Mouse (Mus musculus) hindbrain, embryonic 16.5 days (tissue): ENCODE measurements around the gene Zfp689. TPM values are rescaled to one million over a fixed set of nuclear protein-coding genes. Genes with fewer than 3 reads are reported as not detected.
A peak's percentile ranks its signal among the peaks of the same experiment; 100 is the strongest.
"Not testable (repeated sequence)": the region's sequence is repeated elsewhere in the genome, so short reads cannot be mapped to it uniquely, and the experiment has no call there.

Source experiments
- ATAC-seq: fragments of 200-750 bp; cut with Nextera tagmentation; 2 replicates; pipeline ENCODE4 v1.8.0; 2017; ENCODE audit warnings: moderate TSS enrichment, moderate library complexity
- H3K27ac ChIP-seq: fragments of 300-500 bp; sonication (generic); 2 replicates; pipeline ENCODE4 v1.5.1; 2014; ENCODE audit warnings: low read depth, mild to moderate bottlenecking, control low read depth, low read length, moderate library complexity
- H3K27me3 ChIP-seq: fragments of 300-500 bp; sonication (generic); replicated peaks from 2 replicates; pipeline ENCODE4 v1.6.1; 2014; ENCODE audit warnings: low read length; ENCODE audit not compliant: control insufficient read depth, insufficient read depth
- H3K36me3 ChIP-seq: fragments of 300-500 bp; sonication (generic); 2 replicates; pipeline ENCODE4 v1.6.1; 2014; ENCODE audit warnings: mild to moderate bottlenecking, low read length, moderate library complexity, mixed read lengths; ENCODE audit not compliant: control insufficient read depth, insufficient read depth
- H3K4me1 ChIP-seq: fragments of 300-500 bp; sonication (generic); 2 replicates; pipeline ENCODE4 v1.6.1; 2014; ENCODE audit warnings: low read depth, low read length; ENCODE audit not compliant: control insufficient read depth, insufficient read depth
- H3K4me2 ChIP-seq: fragments of 300-500 bp; sonication (generic); 2 replicates; pipeline ENCODE4 v1.6.1; 2014; ENCODE audit warnings: mild to moderate bottlenecking, low read length, control low read depth, moderate library complexity
- H3K4me3 ChIP-seq: fragments of 300-500 bp; sonication (generic); 2 replicates; pipeline ENCODE4 v1.5.1; 2014; ENCODE audit warnings: mild to moderate bottlenecking, low read length, control low read depth, moderate library complexity
- H3K9ac ChIP-seq: fragments of 300-500 bp; sonication (generic); 2 replicates; pipeline ENCODE4 v1.6.1; 2014; ENCODE audit warnings: low read depth, mild to moderate bottlenecking, control low read depth, low read length, moderate library complexity
- H3K9me3 ChIP-seq: fragments of 300-500 bp; sonication (generic); 2 replicates; pipeline ENCODE4 v1.6.1; 2014; ENCODE audit warnings: mild to moderate bottlenecking, low read length, moderate library complexity; ENCODE audit not compliant: control insufficient read depth
- WGBS: fragments of 180-500 bp; shearing (Covaris S2); extraction: QIAGEN DNeasy Blood & Tissue Kit; methylation state at CpG from one replicate; pipeline ENCODE4 v1.1.7; 2014; 5-methylcytosine and 5-hydroxymethylcytosine counted together
- polyA plus RNA-seq: library from polyadenylated mRNA; unstranded; fragments of >200 nt; fragmentation: Nextera tagmentation; extraction: Ambion mirVana; gene quantifications from 2 replicates; pipeline ENCODE4 v1.2.1, GENCODE M21; 2015

Zfp689 gene
- polyA plus RNA-seq, 1 experiment from 2014 or later, result 13.2 TPM

DNA sequence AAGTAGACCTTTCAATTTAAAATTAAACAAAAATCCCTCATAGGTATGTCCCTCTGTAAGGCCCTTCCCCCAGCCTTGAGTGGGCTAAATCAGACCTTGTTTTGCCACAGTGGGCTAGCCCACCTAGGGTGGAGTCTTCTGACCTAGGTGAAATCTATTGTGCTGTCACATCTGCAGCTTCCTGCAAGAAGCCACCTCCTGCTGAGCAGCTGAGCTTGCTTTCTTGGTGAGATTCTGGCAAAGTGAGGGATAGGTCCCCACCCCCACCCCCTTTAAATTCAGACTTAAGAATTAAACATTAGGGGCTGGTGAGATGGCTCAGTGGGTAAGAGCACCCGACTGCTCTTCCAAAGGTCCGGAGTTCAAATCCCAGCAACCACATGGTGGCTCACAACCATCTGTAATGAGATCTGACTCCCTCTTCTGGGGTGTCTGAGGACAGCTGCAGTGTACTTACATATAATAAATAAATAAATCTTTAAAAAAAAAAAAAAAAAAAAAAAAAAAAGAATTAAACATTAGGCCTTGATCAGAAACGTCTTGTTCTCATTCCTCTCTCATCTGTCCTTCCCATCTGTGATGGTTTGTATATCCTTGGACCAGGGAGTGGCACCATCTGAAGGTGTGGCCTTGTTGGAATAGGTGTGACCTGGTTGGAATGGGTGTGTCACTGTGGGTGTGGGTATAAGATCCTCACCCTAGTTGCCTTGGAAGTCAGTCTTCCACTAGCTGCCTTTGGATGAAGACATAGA, 9.6 kb upstream of the Zfp689 start:
- not testable (repeated sequence) for H3K9ac ChIP-seq, H3K4me1 ChIP-seq, ATAC-seq, H3K27me3 ChIP-seq, H3K4me3 ChIP-seq, H3K9me3 ChIP-seq, H3K27ac ChIP-seq, H3K4me2 ChIP-seq
- H3K36me3 ChIP-seq, result peaks cover 23% of the 10 kb centered on the region
- 86% methylated on average over 3 of the region's 3 CpGs for WGBS

DNA sequence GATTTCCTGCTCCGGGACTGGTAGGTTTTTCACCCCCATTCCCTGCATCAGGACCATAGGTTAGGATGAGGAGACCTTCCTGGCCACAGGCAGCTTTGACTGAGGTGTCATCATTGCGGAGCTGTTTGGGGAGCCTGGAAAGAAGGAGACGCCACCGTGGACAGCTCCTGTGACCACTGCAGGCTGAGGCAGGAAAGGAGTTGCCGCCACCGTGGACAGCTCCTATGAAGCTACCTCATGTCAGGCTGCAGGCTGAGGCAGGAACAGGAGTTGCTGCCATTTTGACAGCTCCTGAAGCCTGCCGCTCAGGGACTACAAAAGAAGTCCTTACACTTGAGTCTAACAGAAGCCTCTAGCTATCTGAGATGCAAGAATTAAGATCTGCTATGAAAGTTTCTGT, 5.9 kb upstream of the Zfp689 start:
- WGBS, result 96% methylated on average over 7 of the region's 7 CpGs
- Histone ChIP-seq H3K4me1 (peaks cover 24% of the 10 kb centered on the region), H3K27me3 (no peaks in the 10 kb centered on the region), H3K4me3 (no peak overlapping the region), H3K9ac (no peak overlapping the region), H3K36me3 (peaks cover 17% of the 10 kb centered on the region), H3K9me3 (no peaks in the 10 kb centered on the region), H3K4me2 (no peak overlapping the region), H3K27ac (no peak overlapping the region)
- no peak for ATAC-seq

DNA sequence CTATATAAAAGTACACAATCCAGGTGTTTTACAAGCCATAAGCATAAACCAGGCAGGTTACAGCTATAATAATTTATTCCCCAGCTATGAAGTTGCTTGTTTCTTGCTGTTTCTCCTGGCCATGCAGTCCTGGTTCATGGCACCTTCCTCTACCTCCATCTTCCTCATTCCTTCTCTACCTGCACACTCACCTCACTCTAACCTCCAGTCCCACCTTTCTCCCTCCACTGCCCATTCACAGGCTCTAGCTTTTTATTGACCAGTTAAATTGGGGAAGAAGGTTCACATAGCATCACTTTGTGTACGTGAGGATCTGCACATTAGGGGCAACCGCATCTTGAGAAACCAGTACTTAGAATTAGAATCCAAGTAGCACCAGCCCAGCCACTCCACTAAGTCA, 4.1 kb upstream of the Zfp689 start:
- no peak overlapping the region for H3K4me2 ChIP-seq
- H3K4me1 ChIP-seq, result peaks cover 25% of the 10 kb centered on the region
- 95% methylated on average over 2 of the region's 2 CpGs for WGBS
- H3K9ac ChIP-seq, result no peak overlapping the region
- H3K27me3 ChIP-seq, result no peaks in the 10 kb centered on the region
- H3K4me3 ChIP-seq, result no peak overlapping the region
- ATAC-seq, result no peak
- H3K27ac ChIP-seq, result no peak overlapping the region
- H3K9me3 ChIP-seq, result no peaks in the 10 kb centered on the region
- H3K36me3 ChIP-seq, result peaks cover 13% of the 10 kb centered on the region

DNA sequence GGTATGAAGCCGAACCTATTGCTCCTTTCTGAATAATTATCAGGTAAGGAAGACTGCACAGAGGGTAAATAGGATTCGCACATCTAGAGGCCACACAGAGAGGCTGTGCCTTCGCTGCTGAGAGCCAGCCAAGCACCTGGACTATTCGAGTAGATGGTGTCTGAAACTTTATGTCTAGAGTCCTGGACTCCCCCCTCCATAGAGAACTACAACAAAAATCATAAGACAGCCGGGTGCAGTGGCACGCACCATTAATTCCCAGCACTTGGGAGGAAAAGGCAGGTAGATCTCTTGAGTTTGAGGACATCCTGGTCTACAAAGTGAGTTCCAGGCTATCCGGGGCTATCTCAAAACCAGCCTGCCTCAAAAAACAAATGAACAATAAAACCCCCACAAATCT, 1.0 kb upstream of the Zfp689 start:
- WGBS, result 80% methylated on average over 7 of the region's 7 CpGs
- H3K9me3 ChIP-seq, result no peaks in the 10 kb centered on the region
- no peak overlapping the region for H3K27ac ChIP-seq
- peak overlapping the region; percentile 62 for H3K4me2 ChIP-seq
- H3K9ac ChIP-seq, result peak overlapping the region; percentile 24
- H3K4me1 ChIP-seq, result peaks cover 31% of the 10 kb centered on the region
- no peak for ATAC-seq
- H3K4me3 ChIP-seq, result peak overlapping the region; percentile 85
- peaks cover under 1% of the 10 kb centered on the region; the same call in 1 of the 2 replicates for H3K36me3 ChIP-seq
- H3K27me3 ChIP-seq, result no peaks in the 10 kb centered on the region

DNA sequence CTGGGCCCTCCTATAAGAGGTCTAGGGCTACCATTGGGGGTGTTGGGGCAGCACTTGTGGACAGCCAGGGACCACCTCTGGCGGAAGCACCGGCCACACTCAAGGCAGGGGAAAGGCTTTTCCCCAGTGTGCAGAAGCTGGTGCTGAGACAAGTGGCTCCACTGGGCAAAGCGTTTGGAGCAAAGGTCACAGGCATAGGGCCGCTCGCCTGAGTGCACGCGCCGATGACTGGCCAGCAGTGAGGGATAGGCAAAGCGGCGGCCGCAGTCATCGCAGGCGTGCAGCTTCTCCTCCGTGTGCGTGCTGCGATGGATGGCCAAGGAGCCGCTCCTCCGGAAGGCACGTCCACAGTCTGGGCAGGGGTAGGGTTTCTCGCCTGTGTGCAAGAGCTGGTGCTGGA, 5.0 kb downstream of the Zfp689 start:
- Histone ChIP-seq H3K4me2 (no peak overlapping the region), H3K9me3 (no peaks in the 10 kb centered on the region), H3K36me3 (peaks cover 26% of the 10 kb centered on the region), H3K27ac (no peak overlapping the region), H3K4me1 (peaks cover 6% of the 10 kb centered on the region), H3K27me3 (no peaks in the 10 kb centered on the region), H3K4me3 (no peak overlapping the region), H3K9ac (no peak overlapping the region)
- no peak for ATAC-seq
- WGBS, result 91% methylated on average over 20 of the region's 20 CpGs

DNA sequence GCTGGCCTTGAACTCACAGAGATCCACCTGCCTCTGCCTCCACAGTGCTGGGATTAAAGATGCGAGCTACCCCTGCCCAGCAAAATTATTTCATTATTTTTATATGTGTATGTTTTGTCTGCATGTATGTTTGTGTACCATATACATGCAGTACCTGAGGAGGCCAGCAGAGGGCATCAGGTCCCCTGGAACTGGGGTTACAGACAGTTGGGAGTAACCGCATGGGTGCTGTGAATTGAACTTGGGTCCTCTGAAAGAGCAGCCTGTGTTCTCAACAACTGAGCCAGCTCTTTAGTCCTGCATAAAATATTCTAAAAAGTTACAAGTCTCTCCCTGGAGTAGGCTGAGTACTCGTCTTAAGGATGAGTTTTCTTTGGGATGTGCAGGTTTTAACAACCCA, 11.2 kb downstream of the Zfp689 start:
- H3K4me1 ChIP-seq, result no peaks in the 10 kb centered on the region
- ATAC-seq, result no peak
- no peak overlapping the region for H3K4me3 ChIP-seq
- H3K27ac ChIP-seq, result no peak overlapping the region
- no peak overlapping the region for H3K9ac ChIP-seq
- 91% methylated on average over 3 of the region's 3 CpGs for WGBS
- no peak overlapping the region for H3K4me2 ChIP-seq
- H3K36me3 ChIP-seq, result peaks cover 12% of the 10 kb centered on the region
- peaks cover 6% of the 10 kb centered on the region; the same call in 1 of the 2 replicates for H3K9me3 ChIP-seq
- H3K27me3 ChIP-seq, result no peaks in the 10 kb centered on the region

DNA sequence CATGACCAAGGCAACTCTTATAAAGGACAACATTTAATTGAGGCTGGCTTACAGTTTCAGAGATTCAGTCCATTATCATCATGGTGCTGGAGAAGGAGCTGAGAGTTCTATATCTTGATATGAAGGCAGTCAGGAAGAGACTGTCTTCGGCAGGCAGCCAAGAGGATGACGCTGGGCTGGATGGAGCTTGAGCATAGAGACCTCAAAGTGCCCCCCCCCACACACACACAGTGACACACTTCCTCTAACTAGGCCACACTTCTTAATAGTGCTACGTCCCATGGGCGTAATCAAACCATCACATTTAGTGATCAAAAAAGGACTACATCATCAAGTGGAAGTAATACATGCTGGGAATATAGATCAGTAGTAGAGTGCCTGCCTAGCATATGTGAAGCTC, 13.8 kb downstream of the Zfp689 start:
- Histone ChIP-seq H3K36me3 (no peaks in the 10 kb centered on the region), H3K27ac (no peak overlapping the region), H3K9me3 (peaks cover 6% of the 10 kb centered on the region; the same call in 1 of the 2 replicates), H3K4me3 (no peak overlapping the region), H3K27me3 (no peaks in the 10 kb centered on the region), H3K4me1 (no peaks in the 10 kb centered on the region), H3K4me2 (no peak overlapping the region), H3K9ac (no peak overlapping the region)
- WGBS, result 90% methylated on average over 4 of the region's 4 CpGs
- no peak for ATAC-seq

DNA sequence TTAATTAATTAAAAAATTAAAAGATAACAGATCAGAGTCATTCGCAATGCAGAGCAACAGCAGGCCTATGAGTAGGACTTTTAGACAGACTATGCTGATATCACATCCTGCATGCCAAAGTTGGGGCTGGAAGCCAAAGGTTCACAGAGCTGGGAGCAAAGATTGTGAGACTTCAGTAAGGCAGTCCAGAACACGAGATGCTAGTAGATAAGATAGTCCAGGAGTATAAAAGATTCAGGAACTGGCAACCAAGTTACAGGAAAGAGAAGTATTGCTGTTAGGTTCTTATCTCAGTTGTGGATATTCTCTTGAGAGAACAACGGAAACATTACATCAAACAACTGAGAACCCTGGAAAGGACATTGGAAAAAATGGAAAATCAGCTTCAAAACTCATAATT, 22.6 kb downstream of the Zfp689 start:
- Histone ChIP-seq H3K4me3 (no peak overlapping the region), H3K4me1 (peaks cover 5% of the 10 kb centered on the region), H3K4me2 (no peak overlapping the region), H3K27ac (no peak overlapping the region), H3K9me3 (no peaks in the 10 kb centered on the region), H3K27me3 (peaks cover 4% of the 10 kb centered on the region), H3K36me3 (no peaks in the 10 kb centered on the region), H3K9ac (no peak overlapping the region)
- ATAC-seq, result no peak
- WGBS, result 77% methylated on average over 3 of the region's 3 CpGs

DNA sequence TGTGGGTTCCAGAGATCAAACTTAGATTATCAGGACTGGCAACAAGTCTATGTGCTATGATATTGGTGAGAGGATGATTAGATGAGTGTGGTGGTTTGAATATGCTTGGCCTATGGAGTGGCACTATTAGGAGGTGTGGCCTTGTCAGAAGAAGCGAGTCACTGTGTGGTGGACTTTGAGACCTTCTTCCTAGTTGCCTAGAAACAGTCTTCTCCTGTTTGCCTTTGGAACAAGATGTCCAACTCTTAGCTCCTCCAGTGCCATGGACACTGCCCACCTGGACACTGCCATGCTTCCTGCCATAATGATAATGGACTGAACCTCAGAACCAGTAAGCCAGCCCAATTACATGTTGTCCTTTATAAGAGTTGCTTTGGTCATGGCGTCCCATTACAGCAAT, 23.0 kb downstream of the Zfp689 start:
- no peak for ATAC-seq
- no peak overlapping the region for H3K4me2 ChIP-seq
- no peaks in the 10 kb centered on the region for H3K36me3 ChIP-seq
- H3K27ac ChIP-seq, result no peak overlapping the region
- H3K9ac ChIP-seq, result no peak overlapping the region
- peaks cover 10% of the 10 kb centered on the region for H3K4me1 ChIP-seq
- H3K27me3 ChIP-seq, result peaks cover 4% of the 10 kb centered on the region
- no peaks in the 10 kb centered on the region for H3K9me3 ChIP-seq
- WGBS, result 89% methylated on average over 2 of the region's 2 CpGs
- no peak overlapping the region for H3K4me3 ChIP-seq
